Mouse (Mus musculus) C2C12 (cell line): ENCODE data around the gene Sar1a.

ENCODE experiments used
- CTCF ChIP-seq: IDR thresholded peaks from one replicate; pipeline ENCODE4 v1.5.1; 2011; ENCODE audit not compliant: control insufficient read depth, insufficient read depth, insufficient read length
- MYOG ChIP-seq: IDR thresholded peaks from one replicate; pipeline ENCODE4 v1.6.1; 2011; ENCODE audit not compliant: control insufficient read depth, insufficient read length; ENCODE audit errors: extremely low read depth

DNA sequence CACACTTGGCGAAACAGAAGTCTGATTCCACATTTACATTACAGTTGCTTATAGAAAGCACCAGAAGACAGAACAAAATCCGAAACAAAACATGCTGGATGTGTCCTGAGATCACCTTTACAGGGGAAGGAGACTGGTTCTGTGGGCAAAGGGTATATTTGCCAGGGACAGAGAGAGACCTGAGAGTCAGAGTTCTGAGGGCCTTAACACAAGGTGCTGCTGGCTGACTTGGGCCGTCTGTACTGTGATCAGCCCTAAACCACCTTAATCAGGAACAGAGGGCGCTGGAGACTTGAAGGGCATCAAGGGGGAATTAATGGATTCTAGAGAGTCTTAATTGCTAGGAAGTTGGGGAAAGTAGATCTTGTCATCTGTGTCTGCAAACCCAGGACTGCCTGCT, 13.5 kb downstream of the Sar1a start:
- TF ChIP-seq MYOG (no peak), CTCF (no peak)
